Mouse (Mus musculus): ENCODE data around the gene Rasal2. TPM values are rescaled to one million over a fixed set of nuclear protein-coding genes. Genes with fewer than 3 reads are reported as not detected.

Gene Rasal2
- polyA plus RNA-seq, 1 experiment from 2014 or later, result 3.8 TPM

DNA sequence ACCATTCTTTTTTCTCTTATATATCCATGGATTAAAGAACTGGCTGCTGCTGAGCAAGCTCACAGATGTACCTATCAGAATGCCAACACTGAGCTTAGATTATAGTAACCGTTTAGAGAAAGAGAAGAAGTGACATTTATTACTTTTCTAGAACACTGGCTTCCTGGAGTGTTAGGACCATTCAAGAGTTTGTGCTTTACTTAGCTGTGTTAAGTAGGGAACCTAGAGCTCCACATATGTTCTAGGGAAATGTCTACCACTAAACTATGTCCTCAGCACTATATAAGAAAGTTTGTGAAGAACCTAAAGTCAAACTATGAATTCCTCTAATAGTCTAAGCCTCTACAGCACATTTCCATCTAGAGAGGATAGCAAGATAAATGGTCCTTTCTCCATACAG is 262.3 kb downstream of the Rasal2 start:
- H3K27ac ChIP-seq, result no peak overlapping the region
- no peak overlapping the region for H3K9ac ChIP-seq
- WGBS (ENCODE audit: insufficient replicate concordance), result 73% methylated on average over 1 of the region's 1 CpGs
- no peak overlapping the region for H3K4me3 ChIP-seq
- H3K9me3 ChIP-seq (replicated peaks), result no peaks in the 10 kb centered on the region
- no peaks in the 10 kb centered on the region for H3K36me3 ChIP-seq
- no peaks in the 10 kb centered on the region for H3K4me1 ChIP-seq
- ATAC-seq, result no peak
- no peak overlapping the region for H3K4me2 ChIP-seq
- no peaks in the 10 kb centered on the region for H3K27me3 ChIP-seq (replicated peaks)

DNA sequence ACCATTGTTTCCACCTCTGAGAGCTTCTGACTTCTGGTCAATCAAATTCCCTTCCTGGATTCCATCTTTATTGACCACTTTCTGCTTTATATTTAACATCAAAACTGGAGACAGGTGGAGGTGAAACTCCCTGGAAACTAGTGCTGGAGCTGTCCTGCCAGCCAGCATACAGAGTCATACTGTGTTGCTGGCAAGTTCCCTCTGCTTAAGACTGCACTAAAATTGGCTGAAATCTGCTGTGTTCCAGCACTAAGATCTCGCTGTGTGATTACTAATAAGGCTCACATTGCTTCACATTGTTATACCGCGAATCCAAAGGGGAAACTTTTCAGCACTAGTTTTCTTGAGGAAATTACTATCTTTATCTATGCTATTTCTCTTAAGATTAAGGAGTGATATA is 267.8 kb downstream of the Rasal2 start:
- no peak overlapping the region for H3K9ac ChIP-seq
- H3K4me3 ChIP-seq, result no peak overlapping the region
- no peak overlapping the region for H3K4me2 ChIP-seq
- no peaks in the 10 kb centered on the region for H3K9me3 ChIP-seq (replicated peaks)
- H3K36me3 ChIP-seq, result no peaks in the 10 kb centered on the region
- ATAC-seq, result no peak
- H3K27me3 ChIP-seq (replicated peaks), result no peaks in the 10 kb centered on the region
- no peak overlapping the region for H3K27ac ChIP-seq
- 87% methylated on average over 3 of the region's 3 CpGs for WGBS (ENCODE audit: insufficient replicate concordance)
- no peaks in the 10 kb centered on the region for H3K4me1 ChIP-seq

DNA sequence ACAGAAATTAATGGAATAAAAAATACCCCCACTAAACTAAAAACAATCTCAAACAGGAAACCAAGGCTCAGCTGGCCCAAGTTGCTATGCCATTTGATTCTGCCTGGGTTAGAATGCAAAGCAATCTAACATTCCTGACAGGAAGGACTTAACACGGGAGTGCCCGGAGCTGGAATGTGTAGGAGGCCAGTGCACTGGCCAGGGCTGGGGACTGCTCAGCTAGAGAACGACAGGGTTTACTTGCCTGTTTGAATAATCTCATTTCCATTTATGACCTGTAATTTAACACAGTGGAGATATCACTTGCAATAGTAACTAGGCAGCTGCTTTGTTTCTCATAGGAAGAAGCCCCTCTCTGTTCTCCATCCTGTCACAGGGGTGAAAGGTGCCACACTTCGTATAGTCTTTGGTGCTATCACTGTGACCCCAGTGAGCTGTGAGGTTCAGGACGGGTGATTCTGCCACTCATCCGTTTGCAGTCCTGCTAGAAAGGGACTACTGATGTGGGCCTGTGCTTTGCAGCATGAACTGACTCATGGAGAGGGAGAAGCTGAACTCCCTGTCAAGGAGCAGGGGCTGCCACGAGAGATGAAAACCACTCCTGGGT is 269.0 kb downstream of the Rasal2 start:
- no peak overlapping the region for H3K9ac ChIP-seq
- H3K36me3 ChIP-seq, result no peaks in the 10 kb centered on the region
- H3K27me3 ChIP-seq (replicated peaks), result no peaks in the 10 kb centered on the region
- no peak overlapping the region for H3K27ac ChIP-seq
- H3K9me3 ChIP-seq (replicated peaks), result no peaks in the 10 kb centered on the region
- 59% methylated on average over 7 of the region's 7 CpGs for WGBS (ENCODE audit: insufficient replicate concordance)
- H3K4me2 ChIP-seq, result no peak overlapping the region
- ATAC-seq, result no peak
- no peaks in the 10 kb centered on the region for H3K4me1 ChIP-seq
- H3K4me3 ChIP-seq, result no peak overlapping the region

- H3K27me3 ChIP-seq (replicated peaks), result no peaks in the 10 kb centered on the region
- no peaks in the 10 kb centered on the region for H3K9me3 ChIP-seq (replicated peaks)
- no peak overlapping the region for H3K4me2 ChIP-seq
- H3K4me1 ChIP-seq, result no peaks in the 10 kb centered on the region
- no peaks in the 10 kb centered on the region for H3K36me3 ChIP-seq
- H3K4me3 ChIP-seq, result no peak overlapping the region
- 83% methylated on average over 3 of the region's 3 CpGs for WGBS (ENCODE audit: insufficient replicate concordance)
- no peak for ATAC-seq
- no peak overlapping the region for H3K27ac ChIP-seq
- no peak overlapping the region for H3K9ac ChIP-seq
Observed at GRCm38 (mm10) chr1:157141014-157141413, 271.4 kb downstream of the Rasal2 start.

GRCm38 (mm10) chr1:157137854-157138241 is 274.5 kb downstream of the Rasal2 start:
- no peak for ATAC-seq
- no peaks in the 10 kb centered on the region for H3K36me3 ChIP-seq
- no peak overlapping the region for H3K4me3 ChIP-seq
- H3K9ac ChIP-seq, result no peak overlapping the region
- H3K27ac ChIP-seq, result no peak overlapping the region
- H3K9me3 ChIP-seq (replicated peaks), result no peaks in the 10 kb centered on the region
- H3K4me1 ChIP-seq, result no peaks in the 10 kb centered on the region
- H3K4me2 ChIP-seq, result no peak overlapping the region
- no peaks in the 10 kb centered on the region for H3K27me3 ChIP-seq (replicated peaks)
- WGBS (ENCODE audit: insufficient replicate concordance), result 64% methylated on average over 1 of the region's 1 CpGs

- ATAC-seq, result no peak
- 80% methylated on average over 9 of the region's 9 CpGs for WGBS (ENCODE audit: insufficient replicate concordance)
Observed at GRCm38 (mm10) chr1:157137132-157137853, 275.1 kb downstream of the Rasal2 start.

DNA sequence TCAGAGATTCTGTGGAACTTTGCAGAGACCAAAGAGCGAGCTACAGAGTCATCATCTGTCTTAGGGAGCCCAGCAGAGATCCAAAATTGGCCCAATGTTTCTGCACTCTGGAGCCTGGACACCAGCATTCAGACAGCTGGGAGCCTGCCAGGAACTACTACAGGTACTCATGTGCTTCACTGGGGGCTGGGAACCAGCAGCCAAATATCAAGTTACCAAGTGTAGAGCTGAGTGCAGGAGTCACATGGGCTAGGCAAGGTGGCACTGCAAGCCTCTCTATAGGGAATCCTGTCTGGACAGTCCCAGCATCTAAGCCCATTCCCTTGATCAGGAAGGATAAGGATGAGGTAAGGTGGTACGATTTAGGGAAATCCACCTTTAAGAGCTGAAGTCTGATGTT is 284.2 kb downstream of the Rasal2 start:
- 63% methylated on average over 2 of the region's 2 CpGs for WGBS (ENCODE audit: insufficient replicate concordance)
- Histone ChIP-seq H3K27me3 (replicated peaks) (no peaks in the 10 kb centered on the region), H3K4me2 (no peak overlapping the region), H3K4me1 (no peaks in the 10 kb centered on the region), H3K36me3 (no peaks in the 10 kb centered on the region), H3K9ac (no peak overlapping the region), H3K9me3 (replicated peaks) (no peaks in the 10 kb centered on the region), H3K4me3 (no peak overlapping the region), H3K27ac (no peak overlapping the region)
- no peak for ATAC-seq

More at GRCm38 (mm10) chr1:157137132-157137853, 275.1 kb downstream of the Rasal2 start:
- no peaks in the 10 kb centered on the region for H3K4me1 ChIP-seq
- H3K4me3 ChIP-seq, result no peak overlapping the region
- no peaks in the 10 kb centered on the region for H3K27me3 ChIP-seq (replicated peaks)
- no peaks in the 10 kb centered on the region for H3K36me3 ChIP-seq
- H3K9me3 ChIP-seq (replicated peaks), result no peaks in the 10 kb centered on the region
- no peak overlapping the region for H3K4me2 ChIP-seq
- no peak overlapping the region for H3K9ac ChIP-seq
- H3K27ac ChIP-seq, result no peak overlapping the region

- Histone ChIP-seq H3K9me3 (replicated peaks) (no peaks in the 10 kb centered on the region), H3K9ac (no peak overlapping the region)
Observed at GRCm38 (mm10) chr1:157123836-157124235, 288.6 kb downstream of the Rasal2 start.

DNA sequence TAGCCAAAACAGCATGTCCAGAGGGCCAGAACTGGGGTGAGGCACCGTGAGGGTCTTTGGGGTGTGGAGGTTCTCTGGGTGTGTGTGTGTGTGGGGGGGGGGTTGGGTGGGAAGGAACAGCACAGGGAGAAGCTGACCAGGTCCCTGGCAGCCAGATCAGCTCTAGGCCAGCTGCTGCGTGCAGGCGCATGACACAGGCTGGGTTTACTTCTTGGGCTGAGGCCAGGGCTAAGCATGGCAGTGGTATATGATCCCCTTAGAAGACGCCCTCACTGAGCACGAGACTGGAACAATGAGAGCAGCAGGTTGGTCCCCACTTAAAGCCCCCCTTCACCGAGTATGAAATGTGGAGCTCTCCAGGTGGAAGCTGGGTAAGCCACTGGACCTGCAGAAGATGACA is 293.2 kb downstream of the Rasal2 start:
- H3K4me3 ChIP-seq, result no peak overlapping the region
- H3K4me1 ChIP-seq, result no peaks in the 10 kb centered on the region
- H3K9me3 ChIP-seq (replicated peaks), result no peaks in the 10 kb centered on the region
- H3K36me3 ChIP-seq, result no peaks in the 10 kb centered on the region
- 64% methylated on average over 6 of the region's 6 CpGs for WGBS (ENCODE audit: insufficient replicate concordance)
- H3K27me3 ChIP-seq (replicated peaks), result no peaks in the 10 kb centered on the region
- ATAC-seq, result no peak
- no peak overlapping the region for H3K27ac ChIP-seq
- H3K4me2 ChIP-seq, result no peak overlapping the region
- no peak overlapping the region for H3K9ac ChIP-seq

More at GRCm38 (mm10) chr1:157123836-157124235, 288.6 kb downstream of the Rasal2 start:
- H3K4me2 ChIP-seq, result no peak overlapping the region
- ATAC-seq, result no peak
- 53% methylated on average over 3 of the region's 3 CpGs for WGBS (ENCODE audit: insufficient replicate concordance)
- no peak overlapping the region for H3K27ac ChIP-seq
- no peaks in the 10 kb centered on the region for H3K36me3 ChIP-seq
- H3K4me3 ChIP-seq, result no peak overlapping the region
- no peaks in the 10 kb centered on the region for H3K27me3 ChIP-seq (replicated peaks)
- H3K4me1 ChIP-seq, result no peaks in the 10 kb centered on the region

- H3K4me1 ChIP-seq, result no peaks in the 10 kb centered on the region
- no peaks in the 10 kb centered on the region for H3K9me3 ChIP-seq (replicated peaks)
- no peak overlapping the region for H3K9ac ChIP-seq
- ATAC-seq, result no peak
- H3K4me2 ChIP-seq, result no peak overlapping the region
- no peak overlapping the region for H3K27ac ChIP-seq
- H3K27me3 ChIP-seq (replicated peaks), result no peaks in the 10 kb centered on the region
- H3K36me3 ChIP-seq, result no peaks in the 10 kb centered on the region
- H3K4me3 ChIP-seq, result no peak overlapping the region
- WGBS (ENCODE audit: insufficient replicate concordance), result 71% methylated on average over 3 of the region's 3 CpGs
Observed at GRCm38 (mm10) chr1:157117440-157117839, 295.0 kb downstream of the Rasal2 start.

GRCm38 (mm10) chr1:157114492-157114891 is 297.9 kb downstream of the Rasal2 start:
- H3K27ac ChIP-seq, result no peak overlapping the region
- no peak overlapping the region for H3K4me2 ChIP-seq
- H3K36me3 ChIP-seq, result no peaks in the 10 kb centered on the region
- no peak overlapping the region for H3K9ac ChIP-seq
- no peaks in the 10 kb centered on the region for H3K4me1 ChIP-seq
- H3K27me3 ChIP-seq (replicated peaks), result no peaks in the 10 kb centered on the region
- H3K4me3 ChIP-seq, result no peak overlapping the region
- no peak for ATAC-seq
- no peaks in the 10 kb centered on the region for H3K9me3 ChIP-seq (replicated peaks)
- WGBS (ENCODE audit: insufficient replicate concordance), result 59% methylated on average over 2 of the region's 2 CpGs

GRCm38 (mm10) chr1:157110287-157110835 is 302.0 kb downstream of the Rasal2 start:
- H3K9me3 ChIP-seq (replicated peaks), result no peaks in the 10 kb centered on the region
- no peak overlapping the region for H3K4me3 ChIP-seq
- 75% methylated on average over 6 of the region's 6 CpGs for WGBS (ENCODE audit: insufficient replicate concordance)
- H3K4me2 ChIP-seq, result no peak overlapping the region
- ATAC-seq, result no peak
- H3K4me1 ChIP-seq, result no peaks in the 10 kb centered on the region
- no peaks in the 10 kb centered on the region for H3K36me3 ChIP-seq
- H3K27ac ChIP-seq, result no peak overlapping the region
- no peak overlapping the region for H3K9ac ChIP-seq
- H3K27me3 ChIP-seq (replicated peaks), result no peaks in the 10 kb centered on the region
